Mouse (Mus musculus) CH12.LX (cell line): ENCODE measurements around the gene Olfr1442. TPM values are rescaled to one million over a fixed set of nuclear protein-coding genes. Genes with fewer than 3 reads are reported as not detected.
"Not testable (repeated sequence)": the region's sequence is repeated elsewhere in the genome, so short reads cannot be mapped to it uniquely, and the experiment has no call there.

Experiments
- DNase-seq: peaks from one replicate; pipeline ENCODE4 v3.0.0-alpha.2; 2013; ENCODE audit errors: extremely low read depth
- H3K27ac ChIP-seq: 2 replicates; pipeline ENCODE4 v1.5.1; 2012; ENCODE audit warnings: low read depth, mild to moderate bottlenecking, control low read depth, moderate library complexity; ENCODE audit not compliant: insufficient read depth
- H3K27me3 ChIP-seq: replicated peaks from 2 replicates; pipeline ENCODE3; 2012; ENCODE audit warnings: inconsistent platforms
- H3K36me3 ChIP-seq, 2 experiments: replicated peaks in 1 of 2; 2 replicates each; pipeline versions ENCODE3 to v1.6.1; 2012; ENCODE audit warnings: inconsistent platforms in 1 of 2, low read length in 1 of 2, mild to moderate bottlenecking in 1 of 2, mixed read lengths in 1 of 2, moderate library complexity in 1 of 2; ENCODE audit not compliant: control insufficient read depth in 1 of 2, insufficient read depth in 1 of 2
- H3K4me1 ChIP-seq, 2 experiments: 2 replicates each; pipeline ENCODE4 v1.6.1; 2012; ENCODE audit warnings: inconsistent platforms in 1 of 2, moderate library complexity in 1 of 2; ENCODE audit not compliant: insufficient read depth in 2 of 2, control insufficient read depth in 1 of 2
- H3K4me2 ChIP-seq: 2 replicates; pipeline ENCODE4 v1.6.1; 2012; ENCODE audit warnings: low read depth, mild to moderate bottlenecking, control low read depth; ENCODE audit not compliant: poor library complexity, insufficient read depth, severe bottlenecking
- H3K4me3 ChIP-seq, 3 experiments: fragments of 150-350 bp in 1 of 3; sonication (generic) in 1 of 3; replicated peaks in 1 of 3; 2 replicates each; pipeline versions ENCODE3 to v1.5.1; 2011 to 2012; ENCODE audit warnings: low read depth in 2 of 3, low read length in 2 of 3, mild to moderate bottlenecking in 2 of 3, moderate library complexity in 2 of 3, control low read depth in 1 of 3, improper control_type of control experiment in 1 of 3, inconsistent platforms in 1 of 3, mixed read lengths in 1 of 3; ENCODE audit not compliant: poor library complexity in 1 of 3
- H3K79me2 ChIP-seq: replicated peaks from 2 replicates; pipeline ENCODE4 v1.6.1; 2012; ENCODE audit warnings: mild to moderate bottlenecking, moderate library complexity; ENCODE audit not compliant: control insufficient read depth, poor library complexity, insufficient read depth, severe bottlenecking; ENCODE audit errors: extremely low read depth
- H3K9ac ChIP-seq: 2 replicates; pipeline ENCODE4 v1.6.1; 2012; ENCODE audit warnings: low read depth, mild to moderate bottlenecking, control low read depth, moderate library complexity; ENCODE audit not compliant: insufficient read depth
- H3K9me3 ChIP-seq: replicated peaks from 2 replicates; pipeline ENCODE3; 2012; ENCODE audit warnings: low read length, inconsistent platforms, mixed read lengths
- CTCF ChIP-seq, 2 experiments: IDR thresholded peaks in 1 of 2; conservative IDR thresholded peaks in 1 of 2; 2 replicates each; pipeline ENCODE4 v1.5.1; 2011 to 2012; ENCODE audit warnings: low read depth in 2 of 2, low read length in 2 of 2, improper control_type of control experiment in 1 of 2, inconsistent platforms in 1 of 2, mild to moderate bottlenecking in 1 of 2, moderate library complexity in 1 of 2
- EP300 ChIP-seq: IDR thresholded peaks from 2 replicates; pipeline ENCODE4 v1.6.1; 2011; ENCODE audit warnings: low read length, improper control_type of control experiment
- GABPA ChIP-seq: IDR thresholded peaks from 2 replicates; pipeline ENCODE4 v1.6.1; 2012; ENCODE audit warnings: low read depth, low read length, improper control_type of control experiment, inconsistent platforms; ENCODE audit not compliant: insufficient replicate concordance
- IRF4 ChIP-seq: IDR thresholded peaks from 2 replicates; pipeline ENCODE4 v1.6.1; 2014; ENCODE audit warnings: low read depth, mild to moderate bottlenecking, inconsistent platforms, low read length, improper control_type of control experiment
- JUND ChIP-seq: conservative IDR thresholded peaks from 2 replicates; pipeline ENCODE4 v1.6.1; 2011; ENCODE audit warnings: low read depth, low read length, improper control_type of control experiment
- MAZ ChIP-seq: IDR thresholded peaks from 2 replicates; pipeline ENCODE4 v1.6.1; 2012; ENCODE audit warnings: low read depth, mild to moderate bottlenecking, inconsistent platforms, low read length, improper control_type of control experiment, moderate library complexity
- MEF2A ChIP-seq: IDR thresholded peaks from 2 replicates; pipeline ENCODE4 v1.6.1; 2014; ENCODE audit warnings: low read depth, mild to moderate bottlenecking, inconsistent platforms, low read length, improper control_type of control experiment, borderline replicate concordance
- MYC ChIP-seq: IDR thresholded peaks from 2 replicates; pipeline ENCODE4 v1.6.1; 2011; ENCODE audit warnings: low read depth, mild to moderate bottlenecking, improper control_type of control experiment, low read length
- NELFE ChIP-seq: IDR thresholded peaks from 2 replicates; pipeline ENCODE4 v1.6.1; 2011; ENCODE audit warnings: low read depth, low read length, improper control_type of control experiment
- POLR2A ChIP-seq: IDR thresholded peaks from 2 replicates; pipeline ENCODE4 v1.6.1; 2011; ENCODE audit warnings: low read depth, mild to moderate bottlenecking, improper control_type of control experiment, low read length
- RAD21 ChIP-seq: IDR thresholded peaks from 2 replicates; pipeline ENCODE4 v1.6.1; 2011; ENCODE audit warnings: low read depth, mild to moderate bottlenecking, low read length, improper control_type of control experiment, moderate library complexity
- TBP ChIP-seq: conservative IDR thresholded peaks from 2 replicates; pipeline ENCODE4 v1.6.1; 2011; ENCODE audit warnings: low read depth, low read length, improper control_type of control experiment
- UBTF ChIP-seq: IDR thresholded peaks from 2 replicates; pipeline ENCODE4 v1.6.1; 2012; ENCODE audit warnings: low read depth, mild to moderate bottlenecking, inconsistent platforms, low read length, improper control_type of control experiment, moderate library complexity
- ZKSCAN1 ChIP-seq: IDR thresholded peaks from 2 replicates; pipeline ENCODE4 v1.6.1; 2012; ENCODE audit warnings: low read depth, inconsistent platforms, low read length, improper control_type of control experiment, borderline replicate concordance
- dilution Hi-C: fragments of 300-500 bp; cut with MboI; formaldehyde crosslinking; loops from 2 replicates; pipeline ENCODE4 v1.14.3; 2020; ENCODE audit warnings: low sequenced_read_pairs; ENCODE audit not compliant: extremely low pct_unique_long_range_greater_than_20kb, extremely low pct_ligation_motif_present
- in situ Hi-C: fragments of 300-500 bp; cut with MboI; formaldehyde crosslinking; loops from 3 replicates; pipeline ENCODE4 v1.14.3; 2019; ENCODE audit warnings: low sequenced_read_pairs, low pct_ligation_motif_present, low pct_unique_long_range_greater_than_20kb, mixed read lengths
- polyA plus RNA-seq: library from polyadenylated mRNA; unstranded; fragments of >175 nt; gene quantifications from 2 replicates; pipeline ENCODE4 v1.2.1, GENCODE M21; 2012; ENCODE audit warnings: low read depth; ENCODE audit not compliant: insufficient read length
- total RNA-seq, 2 experiments: library from RNA; depleted of rRNA; stranded (reverse); fragments of 300-350 nt in 1 of 2; fragments of >200 nt in 1 of 2; gene quantifications; 2 replicates each; pipeline ENCODE4 v1.2.3; 2012 to 2014

Olfr1442 gene
- total and polyA plus RNA-seq, 3 experiments, result not detected

GRCm38 (mm10) chr19:12649511-12649910, 20.7 kb upstream of the Olfr1442 start:
- Histone ChIP-seq H3K9ac (no peak overlapping the region), H3K9me3 (no peaks in the 10 kb centered on the region), H3K27ac (no peak overlapping the region), H3K4me1 (no peaks in the 10 kb centered on the region), H3K36me3 (no peaks in the 10 kb centered on the region), H3K79me2 (no peaks in the 10 kb centered on the region), H3K4me2 (no peak overlapping the region), H3K4me3 (no peak overlapping the region), H3K27me3 (no peaks in the 10 kb centered on the region)
- dilution Hi-C loops, result no loop called here
- in situ Hi-C loops, result no loop called here
- no peak for TF ChIP-seq NELFE
- DNase-seq, result no peak

GRCm38 (mm10) chr19:12666156-12666555, 4.1 kb upstream of the Olfr1442 start:
- DNase-seq, result no peak
- no peaks in the 10 kb centered on the region for H3K27me3 ChIP-seq
- no peak overlapping the region for H3K9ac ChIP-seq
- H3K4me2 ChIP-seq, result no peak overlapping the region
- no peaks in the 10 kb centered on the region for H3K79me2 ChIP-seq
- no peak overlapping the region for H3K27ac ChIP-seq
- H3K36me3 ChIP-seq, result no peaks in the 10 kb centered on the region
- H3K9me3 ChIP-seq, result no peaks in the 10 kb centered on the region
- dilution Hi-C loops (no loop called here), in situ Hi-C loops (no loop called here)
- H3K4me3 ChIP-seq, result no peak overlapping the region
- H3K4me1 ChIP-seq, result no peaks in the 10 kb centered on the region
- no peak for TF ChIP-seq ZKSCAN1
- TF ChIP-seq TBP, result no peak

- H3K27me3 ChIP-seq, H3K27ac ChIP-seq, in situ Hi-C loops, H3K36me3 ChIP-seq, H3K4me2 ChIP-seq, DNase-seq, H3K4me3 ChIP-seq, dilution Hi-C loops, H3K4me1 ChIP-seq, H3K9ac ChIP-seq, H3K79me2 ChIP-seq, H3K9me3 ChIP-seq: not testable (repeated sequence)
These were observed 1.6 kb upstream of the Olfr1442 start for GRCm38 (mm10) chr19:12668601-12669000.

DNA sequence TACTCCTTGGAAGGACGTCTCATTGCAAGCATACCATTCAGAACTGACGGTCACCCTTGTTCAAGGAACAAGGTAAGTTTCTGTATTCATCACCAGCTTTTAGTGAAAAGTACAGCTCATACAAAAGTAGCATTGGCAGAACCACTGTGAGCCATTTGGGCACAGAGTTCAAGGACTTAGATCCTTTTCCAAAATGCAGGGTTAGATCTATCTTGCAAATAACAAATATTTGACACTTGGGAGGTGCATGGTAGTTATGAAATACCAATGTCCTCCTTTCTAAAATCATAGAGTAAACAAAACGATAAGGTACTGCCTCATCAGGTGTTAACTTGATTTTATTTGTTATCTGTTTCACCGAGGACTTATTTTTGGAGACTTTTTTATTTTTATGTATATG, 812 bp downstream of the Olfr1442 start:
- no peak overlapping the region for H3K9ac ChIP-seq
- H3K4me1 ChIP-seq, result no peaks in the 10 kb centered on the region
- no peak overlapping the region for H3K4me2 ChIP-seq
- H3K9me3 ChIP-seq, result no peaks in the 10 kb centered on the region
- TF ChIP-seq ZKSCAN1 (no peak), EP300 (no peak), MYC (no peak), JUND (no peak), IRF4 (no peak), NELFE (no peak), MEF2A (no peak), MAZ (no peak), CTCF (conservative IDR thresholded peaks at IDR 0.05 in 1 of 2, IDR thresholded peaks at IDR 0.05 in 1 of 2; ENCODE audit: low read depth in 2 of 2, low read length in 2 of 2) (no peak), GABPA (no peak), POLR2A (no peak), RAD21 (no peak), UBTF (no peak)
- H3K27me3 ChIP-seq, result no peaks in the 10 kb centered on the region
- no peaks in the 10 kb centered on the region for H3K79me2 ChIP-seq
- dilution Hi-C loops, result no loop called here
- no peak overlapping the region for H3K4me3 ChIP-seq
- no peak overlapping the region for H3K27ac ChIP-seq
- no peaks in the 10 kb centered on the region for H3K36me3 ChIP-seq
- in situ Hi-C loops, result no loop called here
- DNase-seq, result no peak
